Mouse (Mus musculus): ENCODE measurements around the gene 4930404N11Rik.

Gene 4930404N11Rik

GRCm38 (mm10) chr10:81354738-81355477, 10.7 kb downstream of the 4930404N11Rik start:
- no peak for DNase-seq (ENCODE audit: low spot score)

GRCm38 (mm10) chr10:81351678-81352291, 13.8 kb downstream of the 4930404N11Rik start:
- DNase-seq (ENCODE audit: low spot score): no peak

GRCm38 (mm10) chr10:81350351-81351063, 15.1 kb downstream of the 4930404N11Rik start, which contains the start of gene Hmg20b:
Gene Hmg20b, minus strand, starts transcription at chr10:81350480.
- peak; percentile 99 for DNase-seq (ENCODE audit: low spot score)

- DNase-seq (ENCODE audit: low spot score): no peak
These were observed 15.7 kb downstream of the 4930404N11Rik start for GRCm38 (mm10) chr10:81349961-81350350.

GRCm38 (mm10) chr10:81349146-81349545, 16.5 kb downstream of the 4930404N11Rik start:
- peak; percentile 64 for DNase-seq (ENCODE audit: low spot score)

- DNase-seq (ENCODE audit: low spot score): peak; percentile 77
These were observed 19.1 kb downstream of the 4930404N11Rik start for GRCm38 (mm10) chr10:81346453-81347067.

GRCm38 (mm10) chr10:81345162-81345534, 20.5 kb downstream of the 4930404N11Rik start:
- no peak for DNase-seq (ENCODE audit: low spot score)

GRCm38 (mm10) chr10:81344421-81345161, 21.0 kb downstream of the 4930404N11Rik start:
- DNase-seq (ENCODE audit: low spot score): no peak

- DNase-seq (ENCODE audit: low spot score): no peak
These were observed 22.7 kb downstream of the 4930404N11Rik start, which contains the start of gene Gipc3 for GRCm38 (mm10) chr10:81342686-81343505. Gene Gipc3, minus strand, starts transcription at chr10:81343266.

- peak; percentile 70 for DNase-seq (ENCODE audit: low spot score)
These were observed 24.2 kb downstream of the 4930404N11Rik start for GRCm38 (mm10) chr10:81341333-81341949.

- no peak for DNase-seq (ENCODE audit: low spot score)
These were observed 24.9 kb downstream of the 4930404N11Rik start for GRCm38 (mm10) chr10:81340551-81341332.

GRCm38 (mm10) chr10:81336558-81336957, 29.1 kb downstream of the 4930404N11Rik start:
- DNase-seq (ENCODE audit: low spot score): no peak

GRCm38 (mm10) chr10:81335393-81336340, 29.9 kb downstream of the 4930404N11Rik start:
- DNase-seq (ENCODE audit: low spot score): no peak

- no peak for DNase-seq (ENCODE audit: low spot score)
These were observed 31.3 kb downstream of the 4930404N11Rik start for GRCm38 (mm10) chr10:81334324-81334723.

- no peak for DNase-seq (ENCODE audit: low spot score)
These were observed 33.3 kb downstream of the 4930404N11Rik start for GRCm38 (mm10) chr10:81332277-81332676.

GRCm38 (mm10) chr10:81330007-81330406, 35.6 kb downstream of the 4930404N11Rik start:
- no peak for DNase-seq (ENCODE audit: low spot score)

- DNase-seq (ENCODE audit: low spot score): peak; percentile 57
These were observed 36.2 kb downstream of the 4930404N11Rik start for GRCm38 (mm10) chr10:81329194-81329975.

All from urinary bladder, postnatal 14 days (tissue).